Mouse (Mus musculus): ENCODE results near the gene Klhdc3.

Klhdc3 gene

DNA sequence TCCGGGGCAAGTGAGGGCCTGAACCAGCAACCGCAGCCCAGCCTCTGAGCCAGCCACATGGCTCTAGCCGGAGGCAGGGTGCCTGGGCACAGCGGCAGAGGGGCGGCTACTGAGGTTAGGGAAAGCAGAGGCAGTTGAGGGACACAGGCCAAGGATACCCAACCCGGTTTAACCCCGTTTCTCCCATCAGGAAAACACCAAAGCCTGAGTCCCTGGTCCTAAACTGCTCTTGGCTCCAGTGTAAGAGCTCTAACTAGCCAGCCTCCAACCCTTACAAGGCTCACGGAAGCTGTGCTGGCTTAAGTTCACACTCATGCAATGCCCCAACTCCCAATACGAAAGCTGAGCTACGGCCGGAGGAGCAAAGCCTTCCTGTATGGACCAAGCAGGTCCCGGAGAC, 56.1 kb downstream of the Klhdc3 start:
- no peak for DNase-seq (ENCODE audit: low read depth, low spot score)

Measured in WW6 (cell line).